Mouse (Mus musculus) embryonic fibroblast, embryonic 13.5 days (primary cell): ENCODE measurements around the gene Gm8369.

Experiments
- CTCF ChIP-seq: IDR thresholded peaks from 2 replicates; pipeline ENCODE4 v1.5.1; 2011; ENCODE audit warnings: mild to moderate bottlenecking, control low read depth, low read length, moderate library complexity, borderline replicate concordance; ENCODE audit not compliant: insufficient read depth
- POLR2A ChIP-seq: IDR thresholded peaks from 2 replicates; pipeline ENCODE4 v1.6.1; 2011; ENCODE audit warnings: low read depth, mild to moderate bottlenecking, control low read depth, low read length, moderate library complexity

GRCm38 (mm10) chr19:11496361-11496760, 10.6 kb downstream of the Gm8369 start:
- TF ChIP-seq CTCF, result no peak
- no peak for TF ChIP-seq POLR2A
